Mouse (Mus musculus) ES-E14 (cell line): ENCODE results near the gene Mocs3.

ENCODE experiments used
- CHD2 ChIP-seq: IDR thresholded peaks from 2 replicates; pipeline ENCODE4 v1.6.1; 2014; ENCODE audit warnings: mild to moderate bottlenecking, low read depth, low read length, inconsistent platforms
- HCFC1 ChIP-seq: IDR thresholded peaks from 2 replicates; pipeline ENCODE4 v1.6.1; 2012; ENCODE audit warnings: low read length, inconsistent platforms, borderline replicate concordance; ENCODE audit not compliant: insufficient read depth
- ZC3H11A ChIP-seq: IDR thresholded peaks from 2 replicates; pipeline ENCODE4 v1.6.1; 2012; ENCODE audit warnings: low read depth, mild to moderate bottlenecking, inconsistent platforms, low read length, borderline replicate concordance
- ZNF384 ChIP-seq: IDR thresholded peaks from 2 replicates; pipeline ENCODE4 v1.6.1; 2012; ENCODE audit warnings: low read depth, low read length, inconsistent platforms

- TF ChIP-seq CHD2 (no peak), ZNF384 (no peak), HCFC1 (no peak), ZC3H11A (no peak)
Observed at GRCm38 (mm10) chr2:168238335-168238734, 7.9 kb downstream of the Mocs3 start.
